Mouse (Mus musculus) gastrocnemius, postnatal 25 days (tissue): ENCODE data around the gene Avpr1b. TPM values are rescaled to one million over a fixed set of nuclear protein-coding genes. Genes with fewer than 3 reads are reported as not detected.

Source experiments
- total RNA-seq, 2 experiments: library from RNA; stranded (reverse); gene quantifications; 1 replicate in 1 of 2; 2 replicates in 1 of 2; pipeline ENCODE4 v1.2.3; 2021

The Avpr1b gene
- total RNA-seq, 2 experiments from 2014 or later = not detected

Other genes starting within 250 kb of the Avpr1b start
- 10 to 100 TPM; 13.4 to 15.0 TPM for gene Srgap2, start 71.9 kb upstream of the Avpr1b start, total RNA-seq
- gene Fam72a, start 71.3 kb upstream of the Avpr1b start, total RNA-seq = under 1 TPM; 0.27 to 0.33 TPM
- under 1 TPM in 1 of 2 experiments, not detected in 1; 0.19 TPM for gene Ctse, start 39.1 kb downstream of the Avpr1b start, total RNA-seq
- gene Rab7b, start 89.5 kb downstream of the Avpr1b start, total RNA-seq = 1 to 10 TPM; 3.7 to 4.1 TPM
- gene Slc26a9, start 144.8 kb downstream of the Avpr1b start, total RNA-seq = not detected
- 1 to 10 TPM in 1 of 2 experiments, under 1 TPM in 1; 0.82 to 1.3 TPM for gene Pm20d1, start 198.1 kb downstream of the Avpr1b start, total RNA-seq
- 10 to 100 TPM; 53.4 to 53.5 TPM for gene Slc41a1, start 228.3 kb downstream of the Avpr1b start, total RNA-seq